Mouse (Mus musculus) megakaryocyte-erythroid progenitor cell, adult 5 weeks (primary cell): ENCODE measurements around the gene Bola3. TPM values are rescaled to one million over a fixed set of nuclear protein-coding genes. Genes with fewer than 3 reads are reported as not detected.

ENCODE experiments used
- polyA plus RNA-seq: library from polyadenylated mRNA; stranded (reverse); fragments of >175 nt; gene quantifications from 2 replicates; pipeline ENCODE4 v1.2.3, GENCODE M21; 2012

Bola3 gene
- 24.8 and 34.2 TPM in 2 replicates for polyA plus RNA-seq

DNA sequence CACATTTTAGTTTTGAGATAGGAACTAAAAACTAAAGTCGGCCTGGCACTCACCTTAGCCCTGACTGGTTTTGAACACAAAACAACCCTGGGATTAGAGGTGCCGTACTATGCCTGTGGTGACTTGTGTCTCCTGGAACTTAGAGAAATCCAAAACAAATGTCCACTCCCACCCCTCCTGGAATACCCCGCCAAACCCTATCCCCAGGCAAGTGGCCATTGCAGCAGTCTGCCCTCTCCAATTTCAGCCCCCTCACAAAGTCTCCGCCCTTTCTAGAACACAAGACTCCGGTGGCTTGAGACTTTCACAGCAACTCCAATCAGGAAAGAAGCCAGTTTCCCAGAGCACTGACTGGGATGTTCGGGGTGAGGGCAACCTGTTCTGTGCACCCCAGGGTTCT lies at the start of gene Bola3:
Gene Bola3 (plus strand): TSS at position 275 of the 400 bp plus-strand sequence.

GRCm38 (mm10) chr6:83325525-83326393 lies 23.2 kb upstream of the Bola3 start, which contains the start of the genes Mthfd2 and Mob1a:
Gene Mthfd2, minus strand, starts transcription at chr6:83325908.
Gene Mob1a, plus strand, starts transcription at chr6:83326016.

Other genes starting within 250 kb of the Bola3 start
- 7.9 and 8.7 TPM in 2 replicates for gene Ccdc142, start 247.5 kb upstream of the Bola3 start, polyA plus RNA-seq
- gene Gm42688, start 247.5 kb upstream of the Bola3 start, polyA plus RNA-seq: 4.3 and 4.9 TPM in 2 replicates
- 37.3 and 44.4 TPM in 2 replicates for gene Mrpl53, start 240.1 kb upstream of the Bola3 start, polyA plus RNA-seq
- 188 and 205 TPM in 2 replicates for gene Mogs, start 233.7 kb upstream of the Bola3 start, polyA plus RNA-seq
- gene Wbp1, start 227.6 kb upstream of the Bola3 start, polyA plus RNA-seq: 60.5 and 62.6 TPM in 2 replicates
- 241 and 250 TPM in 2 replicates for gene Ino80b, start 223.7 kb upstream of the Bola3 start, polyA plus RNA-seq
- 16.5 and 24.1 TPM in 2 replicates for gene Rtkn, start 213.7 kb upstream of the Bola3 start, polyA plus RNA-seq
- gene Wdr54, start 192.8 kb upstream of the Bola3 start, polyA plus RNA-seq: 0.34 TPM in 1 of 2 replicates, not detected in the other
- 0.07 and 0.10 TPM in 2 replicates for gene 1700003E16Rik, start 192.7 kb upstream of the Bola3 start, polyA plus RNA-seq
- gene Dctn1, start 183.2 kb upstream of the Bola3 start, polyA plus RNA-seq: 242 and 327 TPM in 2 replicates
- 0.46 and 0.62 TPM in 2 replicates for gene Slc4a5, start 129.3 kb upstream of the Bola3 start, polyA plus RNA-seq
- gene Mthfd2, start 23.2 kb upstream of the Bola3 start, polyA plus RNA-seq: 12.6 and 17.0 TPM in 2 replicates
- 80.4 and 99.8 TPM in 2 replicates for gene Mob1a, start 23.1 kb upstream of the Bola3 start, polyA plus RNA-seq
- 39.0 and 49.7 TPM in 2 replicates for gene Tet3, start 109.9 kb downstream of the Bola3 start, polyA plus RNA-seq
- 18.6 and 20.8 TPM in 2 replicates for gene Dguok, start 157.8 kb downstream of the Bola3 start, polyA plus RNA-seq
- gene Actg2, start 187.1 kb downstream of the Bola3 start, polyA plus RNA-seq: not detected in 2 replicates
- 2.0 and 2.2 TPM in 2 replicates for gene Stambp, start 223.6 kb downstream of the Bola3 start, polyA plus RNA-seq